Mouse (Mus musculus) MEL (cell line): ENCODE data around the gene F830045P16Rik. TPM values are rescaled to one million over a fixed set of nuclear protein-coding genes. Genes with fewer than 3 reads are reported as not detected.
"Not testable (repeated sequence)": the region's sequence is repeated elsewhere in the genome, so short reads cannot be mapped to it uniquely, and the experiment has no call there.

Experiments used
- DNase-seq: peaks from one replicate; pipeline ENCODE4 v3.0.0; 2011; ENCODE audit warnings: low read depth, low spot score
- H3K27ac ChIP-seq: 2 replicates; pipeline ENCODE4 v1.5.1; 2012; ENCODE audit warnings: low read depth, mild to moderate bottlenecking, control low read depth, low read length, moderate library complexity; ENCODE audit not compliant: control insufficient read depth
- H3K27me3 ChIP-seq, 2 experiments: fragments of 150-350 bp in 1 of 2; sonication (generic) in 1 of 2; 2 replicates each; pipeline ENCODE4 v1.6.1; 2012; ENCODE audit warnings: low read length in 2 of 2, mild to moderate bottlenecking in 2 of 2, improper control_type of control experiment in 1 of 2, moderate library complexity in 1 of 2; ENCODE audit not compliant: insufficient read depth in 2 of 2, control insufficient read depth in 1 of 2
- H3K36me3 ChIP-seq, 2 experiments: 2 replicates each; pipeline ENCODE4 v1.6.1; 2012 to 2014; ENCODE audit warnings: low read length in 2 of 2, improper control_type of control experiment in 1 of 2, inconsistent platforms in 1 of 2, mild to moderate bottlenecking in 1 of 2; ENCODE audit not compliant: insufficient read depth in 2 of 2, control insufficient read depth in 1 of 2
- H3K4me1 ChIP-seq, 2 experiments: fragments of 150-350 bp in 1 of 2; sonication (generic) in 1 of 2; 2 replicates each; pipeline ENCODE4 v1.6.1; 2012; ENCODE audit warnings: low read length in 2 of 2, improper control_type of control experiment in 1 of 2, mild to moderate bottlenecking in 1 of 2; ENCODE audit not compliant: insufficient read depth in 2 of 2, control insufficient read depth in 1 of 2
- H3K4me3 ChIP-seq, 2 experiments: fragments of 150-350 bp in 1 of 2; sonication (generic) in 1 of 2; 2 replicates each; pipeline ENCODE4 v1.5.1; 2012; ENCODE audit warnings: low read depth in 2 of 2, low read length in 2 of 2, mild to moderate bottlenecking in 2 of 2, moderate library complexity in 2 of 2, control low read depth in 1 of 2, improper control_type of control experiment in 1 of 2; ENCODE audit not compliant: control insufficient read depth in 1 of 2, insufficient read depth in 1 of 2
- H3K79me2 ChIP-seq: 2 replicates; pipeline ENCODE4 v1.6.1; 2012; ENCODE audit warnings: mild to moderate bottlenecking, low read length, moderate library complexity; ENCODE audit not compliant: control insufficient read depth, poor library complexity, insufficient read depth
- H3K9ac ChIP-seq: 2 replicates; pipeline ENCODE4 v1.6.1; 2012; ENCODE audit warnings: low read depth, mild to moderate bottlenecking, control low read depth, low read length, moderate library complexity; ENCODE audit not compliant: control insufficient read depth, poor library complexity, severe bottlenecking
- H3K9me3 ChIP-seq: fragments of 150-350 bp; sonication (generic); replicated peaks from 2 replicates; pipeline ENCODE4 v1.6.1; 2012; ENCODE audit warnings: mild to moderate bottlenecking, low read length, improper control_type of control experiment, moderate library complexity; ENCODE audit not compliant: insufficient read depth
- BHLHE40 ChIP-seq: IDR thresholded peaks from 2 replicates; pipeline ENCODE4 v1.6.1; 2012; ENCODE audit warnings: low read depth, mild to moderate bottlenecking, inconsistent platforms, low read length, improper control_type of control experiment, borderline replicate concordance
- CHD2 ChIP-seq: IDR thresholded peaks from 2 replicates; pipeline ENCODE4 v1.6.1; 2011; ENCODE audit warnings: low read length, improper control_type of control experiment
- CTCF ChIP-seq, 3 experiments: IDR thresholded peaks in 2 of 3; conservative IDR thresholded peaks in 1 of 3; 2 replicates each; pipeline ENCODE4 v1.5.1; 2011 to 2012; ENCODE audit warnings: low read length in 3 of 3, low read depth in 2 of 3, mild to moderate bottlenecking in 2 of 3, improper control_type of control experiment in 1 of 3, inconsistent platforms in 1 of 3, mixed read lengths in 1 of 3, moderate library complexity in 1 of 3; ENCODE audit not compliant: control insufficient read depth in 1 of 3, insufficient read depth in 1 of 3, poor library complexity in 1 of 3, severe bottlenecking in 1 of 3
- EP300 ChIP-seq, 2 experiments: IDR thresholded peaks; 2 replicates each; pipeline ENCODE4 v1.6.1; 2011; ENCODE audit warnings: improper control_type of control experiment in 2 of 2, low read length in 2 of 2, low read depth in 1 of 2, mild to moderate bottlenecking in 1 of 2
- ETS1 ChIP-seq: IDR thresholded peaks from 2 replicates; pipeline ENCODE4 v1.6.1; 2012; ENCODE audit warnings: low read depth, mild to moderate bottlenecking, inconsistent platforms, low read length, improper control_type of control experiment, moderate library complexity
- HCFC1 ChIP-seq: IDR thresholded peaks from 2 replicates; pipeline ENCODE4 v1.6.1; 2012; ENCODE audit warnings: low read depth, mild to moderate bottlenecking, inconsistent platforms, low read length, improper control_type of control experiment, moderate library complexity
- MYB ChIP-seq: IDR thresholded peaks from 2 replicates; pipeline ENCODE4 v1.6.1; 2011; ENCODE audit warnings: mild to moderate bottlenecking, low read depth, low read length, improper control_type of control experiment
- NRF1 ChIP-seq: IDR thresholded peaks from 2 replicates; pipeline ENCODE4 v1.6.1; 2014; ENCODE audit warnings: low read depth, mild to moderate bottlenecking, inconsistent platforms, low read length, improper control_type of control experiment, moderate library complexity; ENCODE audit not compliant: poor library complexity, insufficient read depth, severe bottlenecking
- POLR2AphosphoS2 ChIP-seq: IDR thresholded peaks from 2 replicates; pipeline ENCODE4 v1.6.1; 2011; ENCODE audit warnings: low read length, improper control_type of control experiment
- POLR2AphosphoS5 ChIP-seq: IDR thresholded peaks from 2 replicates; pipeline ENCODE4 v1.6.1; 2012; ENCODE audit warnings: low read depth, borderline replicate concordance, mild to moderate bottlenecking, inconsistent platforms, low read length, moderate library complexity, mixed read lengths
- RAD21 ChIP-seq: IDR thresholded peaks from 2 replicates; pipeline ENCODE4 v1.6.1; 2011; ENCODE audit warnings: mild to moderate bottlenecking, low read depth, low read length, improper control_type of control experiment
- SMC3 ChIP-seq: IDR thresholded peaks from 2 replicates; pipeline ENCODE4 v1.6.1; 2011; ENCODE audit warnings: low read depth, low read length, improper control_type of control experiment
- TCF12 ChIP-seq: IDR thresholded peaks from 2 replicates; pipeline ENCODE4 v1.6.1; 2014; ENCODE audit warnings: low read depth, mild to moderate bottlenecking, inconsistent platforms, low read length, improper control_type of control experiment, moderate library complexity
- USF1 ChIP-seq: IDR thresholded peaks from 2 replicates; pipeline ENCODE4 v1.6.1; 2014; ENCODE audit warnings: low read depth, mild to moderate bottlenecking, inconsistent platforms, low read length, improper control_type of control experiment, moderate library complexity
- ZC3H11A ChIP-seq: IDR thresholded peaks from 2 replicates; pipeline ENCODE4 v1.6.1; 2012; ENCODE audit warnings: low read depth, mild to moderate bottlenecking, inconsistent platforms, low read length, improper control_type of control experiment
- ZNF384 ChIP-seq: IDR thresholded peaks from 2 replicates; pipeline ENCODE4 v1.6.1; 2012; ENCODE audit warnings: low read depth, mild to moderate bottlenecking, inconsistent platforms, low read length, improper control_type of control experiment
- polyA plus RNA-seq, 2 experiments: library from polyadenylated mRNA; stranded (reverse) in 1 of 2; unstranded in 1 of 2; fragments of >175 nt in 1 of 2; fragments of >200 nt in 1 of 2; gene quantifications; 2 replicates each; pipeline versions ENCODE4 v1.2.1 to v1.2.4; 2012; ENCODE audit warnings: low replicate concordance in 2 of 2, low read depth in 1 of 2; ENCODE audit not compliant: insufficient read length in 2 of 2, insufficient read depth in 1 of 2, missing spikeins in 1 of 2
- total RNA-seq: library from RNA; depleted of rRNA; stranded (reverse); fragments of 300-350 nt; gene quantifications from 2 replicates; pipeline ENCODE4 v1.2.3, GENCODE M21; 2012

The F830045P16Rik gene
- total and polyA plus RNA-seq, 3 experiments = not detected

GRCm38 (mm10) chr2:129438772-129439171 lies 97.6 kb downstream of the F830045P16Rik start:
- not testable (repeated sequence) for H3K9ac ChIP-seq, H3K79me2 ChIP-seq, H3K36me3 ChIP-seq, H3K27ac ChIP-seq, H3K4me3 ChIP-seq, H3K27me3 ChIP-seq, H3K4me1 ChIP-seq, H3K9me3 ChIP-seq
- peak; percentile 65 for DNase-seq
- TF ChIP-seq CTCF (IDR thresholded peaks at IDR 0.05 in 2 of 3, conservative IDR thresholded peaks at IDR 0.05 in 1 of 3; ENCODE audit: control insufficient read depth in 1 of 3, insufficient read depth in 1 of 3, low read depth in 2 of 3, low read length in 3 of 3, poor library complexity in 1 of 3, severe bottlenecking in 1 of 3) (peak in 2 of 3 experiments; percentile 20 to 39; a peak in 4 of 6 replicates), SMC3 (peak; percentile 47)

- H3K4me3 ChIP-seq = no peak overlapping the region
- H3K9me3 ChIP-seq = no peaks in the 10 kb centered on the region
- peak; percentile 48 for DNase-seq
- H3K9ac ChIP-seq = no peak overlapping the region
- no peaks in the 10 kb centered on the region; a peak in 2 of 4 replicates for H3K27me3 ChIP-seq
- no peak overlapping the region for H3K27ac ChIP-seq
- no peaks in the 10 kb centered on the region; a peak in 1 of 4 replicates for H3K4me1 ChIP-seq
- H3K36me3 ChIP-seq = no peaks in the 10 kb centered on the region
- peak; percentile 52 for TF ChIP-seq ZC3H11A
- peak; percentile 59 for TF ChIP-seq SMC3
- peak; percentile 82 for TF ChIP-seq RAD21
- no peak for TF ChIP-seq NRF1
- TF ChIP-seq CTCF (IDR thresholded peaks at IDR 0.05 in 2 of 3, conservative IDR thresholded peaks at IDR 0.05 in 1 of 3; ENCODE audit: control insufficient read depth in 1 of 3, insufficient read depth in 1 of 3, low read depth in 2 of 3, low read length in 3 of 3, poor library complexity in 1 of 3, severe bottlenecking in 1 of 3) = peak in 2 of 3 experiments; percentile 9 to 67; a peak in 3 of 6 replicates
- no peak for TF ChIP-seq BHLHE40
- TF ChIP-seq ZNF384 = peak; percentile 72
- TF ChIP-seq ETS1 = no peak
- no peak for TF ChIP-seq POLR2AphosphoS5
- TF ChIP-seq EP300 (IDR thresholded peaks at IDR 0.05; ENCODE audit: low read depth in 1 of 2, low read length in 2 of 2) = no peak
- no peak for TF ChIP-seq TCF12
- TF ChIP-seq HCFC1 = no peak
- no peak for TF ChIP-seq POLR2AphosphoS2
- no peak for TF ChIP-seq USF1
- no peak for TF ChIP-seq CHD2
- TF ChIP-seq MYB = no peak
- TF ChIP-seq, all 39 proteins: peak for 5
- no peaks in the 10 kb centered on the region for H3K79me2 ChIP-seq
Observed at GRCm38 (mm10) chr2:129435154-129435553, 101.2 kb downstream of the F830045P16Rik start.
